Mouse (Mus musculus) midbrain, embryonic 14.5 days (tissue): ENCODE results near the gene Poll. TPM values are rescaled to one million over a fixed set of nuclear protein-coding genes. Genes with fewer than 3 reads are reported as not detected.

ENCODE experiments used
- ATAC-seq: fragments of 200-750 bp; cut with Nextera tagmentation; 2 replicates; pipeline ENCODE4 v1.8.0; 2017; ENCODE audit warnings: moderate number of reproducible peaks, moderate library complexity; ENCODE audit not compliant: low FRiP score, low TSS enrichment
- DNase-seq: peaks from one replicate; pipeline ENCODE4 v3.0.0-alpha.2; 2015
- H3K27ac ChIP-seq: fragments of 300-500 bp; sonication (generic); replicated peaks from 2 replicates; pipeline ENCODE4 v1.5.1; 2014; ENCODE audit warnings: mild to moderate bottlenecking, low read depth, low read length, moderate library complexity
- H3K27me3 ChIP-seq: fragments of 300-500 bp; sonication (generic); 2 replicates; pipeline ENCODE4 v1.6.1; 2014; ENCODE audit warnings: low read length, control low read depth, mixed read lengths; ENCODE audit not compliant: control insufficient read depth, insufficient read depth
- H3K36me3 ChIP-seq: fragments of 300-500 bp; sonication (generic); 2 replicates; pipeline ENCODE4 v1.6.1; 2014; ENCODE audit warnings: low read length, control low read depth; ENCODE audit not compliant: control insufficient read depth, insufficient read depth
- H3K4me1 ChIP-seq: fragments of 300-500 bp; sonication (generic); 2 replicates; pipeline ENCODE4 v1.6.1; 2014; ENCODE audit warnings: mild to moderate bottlenecking, antibody characterized with exemption, low read length, control low read depth; ENCODE audit not compliant: control insufficient read depth, insufficient read depth
- H3K4me2 ChIP-seq: fragments of 300-500 bp; sonication (generic); 2 replicates; pipeline ENCODE4 v1.6.1; 2014; ENCODE audit warnings: mild to moderate bottlenecking, low read length, moderate library complexity
- H3K4me3 ChIP-seq: fragments of 300-500 bp; sonication (generic); replicated peaks from 2 replicates; pipeline ENCODE4 v1.5.1; 2014; ENCODE audit warnings: low read depth, low read length
- H3K9ac ChIP-seq: fragments of 300-500 bp; sonication (generic); replicated peaks from 2 replicates; pipeline ENCODE4 v1.6.1; 2014; ENCODE audit warnings: mild to moderate bottlenecking, low read length, moderate library complexity
- H3K9me3 ChIP-seq: fragments of 300-500 bp; sonication (generic); 2 replicates; pipeline ENCODE4 v1.6.1; 2016; ENCODE audit warnings: low read length, control low read depth, mixed read lengths; ENCODE audit not compliant: control insufficient read depth
- WGBS: fragments of 180-500 bp; shearing (Covaris S2); extraction: QIAGEN DNeasy Blood & Tissue Kit; methylation state at CpG from one replicate; pipeline ENCODE4 v1.1.7; 2014; 5-methylcytosine and 5-hydroxymethylcytosine counted together
- polyA plus RNA-seq: library from polyadenylated mRNA; unstranded; fragments of >200 nt; fragmentation: Nextera tagmentation; extraction: Ambion mirVana; gene quantifications from 2 replicates; pipeline ENCODE4 v1.2.1, GENCODE M21; 2014

The Poll gene
- polyA plus RNA-seq, 1 experiment from 2014 or later = 14.2 TPM

DNA sequence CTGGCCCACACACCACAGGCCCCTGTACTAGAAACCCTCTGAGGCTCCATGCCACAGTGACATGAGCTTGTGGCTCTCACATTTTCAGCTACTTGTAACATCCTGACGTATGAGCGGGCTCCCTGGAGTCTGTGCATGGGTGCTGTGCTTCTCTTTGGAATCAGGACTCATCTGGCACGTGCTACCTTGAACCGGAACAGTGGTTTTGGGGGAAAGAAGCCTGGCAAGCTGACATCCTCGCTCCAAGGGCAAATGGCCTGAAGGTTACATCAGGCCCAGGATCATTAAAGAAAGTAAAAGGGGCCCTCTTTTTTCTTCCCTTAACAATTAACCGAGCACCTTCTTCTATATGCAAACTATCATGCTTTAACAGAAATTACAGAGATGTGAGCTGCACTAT, 22.8 kb upstream of the Poll start:
- peaks cover 9% of the 10 kb centered on the region; the same call in 1 of the 2 replicates for H3K4me1 ChIP-seq
- peaks cover 7% of the 10 kb centered on the region; the same call in 1 of the 2 replicates for H3K27me3 ChIP-seq
- peaks cover 18% of the 10 kb centered on the region for H3K36me3 ChIP-seq
- ATAC-seq (no peak), DNase-seq (no peak)
- H3K4me3 ChIP-seq = no peak overlapping the region
- no peak overlapping the region for H3K27ac ChIP-seq
- H3K9me3 ChIP-seq = no peaks in the 10 kb centered on the region
- H3K4me2 ChIP-seq = no peak overlapping the region
- no peak overlapping the region for H3K9ac ChIP-seq
- 88% methylated on average over 6 of the region's 6 CpGs for WGBS

DNA sequence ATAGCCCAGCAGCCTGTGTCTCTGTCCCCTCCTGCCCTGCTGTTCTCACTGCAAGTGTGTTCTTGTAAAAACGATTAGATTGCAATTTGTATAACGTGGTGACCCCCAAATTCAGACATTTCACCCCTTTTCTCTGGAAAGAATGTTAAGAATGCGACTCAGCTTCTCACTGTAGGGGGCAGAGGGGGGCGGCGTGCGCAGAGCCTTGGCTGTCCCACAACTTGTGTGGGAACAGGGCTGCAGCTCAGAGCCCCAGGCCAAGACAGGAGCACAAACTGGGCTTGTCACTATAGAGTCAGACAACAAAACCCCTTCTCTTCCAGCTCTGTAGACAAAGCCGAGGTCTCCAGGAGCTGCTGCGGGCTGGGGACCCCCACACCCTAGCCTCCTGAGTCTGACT, 21.8 kb upstream of the Poll start:
- peaks cover 9% of the 10 kb centered on the region; the same call in 1 of the 2 replicates for H3K4me1 ChIP-seq
- H3K4me3 ChIP-seq = no peak overlapping the region
- H3K9ac ChIP-seq = 0 out of 2 replicates have a peak overlapping the region, but pooled peaks have one; percentile 20
- DNase-seq (no peak), ATAC-seq (no peak)
- H3K9me3 ChIP-seq = no peaks in the 10 kb centered on the region
- H3K27ac ChIP-seq = 0 out of 2 replicates have a peak overlapping the region, but pooled peaks have one; percentile 16
- peaks cover 11% of the 10 kb centered on the region; the same call in 1 of the 2 replicates for H3K27me3 ChIP-seq
- 8% methylated on average over 8 of the region's 8 CpGs for WGBS
- no peak overlapping the region for H3K4me2 ChIP-seq
- peaks cover 24% of the 10 kb centered on the region for H3K36me3 ChIP-seq

DNA sequence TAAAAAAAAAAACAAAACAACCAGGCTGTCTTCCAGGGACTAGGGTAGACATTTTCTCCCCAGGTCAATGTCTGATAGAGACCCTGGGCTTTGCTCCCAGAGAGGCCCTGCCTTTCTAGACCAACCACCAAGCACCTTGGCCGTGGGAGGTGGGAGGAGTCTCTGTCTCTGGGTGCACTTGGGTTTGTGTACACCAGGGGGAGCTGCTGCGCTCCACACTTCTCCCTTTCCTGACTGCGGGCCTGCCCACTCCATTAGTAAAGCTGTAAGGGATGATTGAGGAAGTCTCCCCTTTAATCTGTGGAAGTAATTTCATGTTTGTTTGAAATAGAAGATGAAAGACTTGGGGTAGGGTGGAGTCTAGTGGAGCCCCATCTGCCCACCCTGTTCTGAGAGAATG, 20.9 kb upstream of the Poll start:
- 61% methylated on average over 3 of the region's 3 CpGs for WGBS
- Histone ChIP-seq H3K9me3 (no peaks in the 10 kb centered on the region), H3K9ac (no peak overlapping the region), H3K36me3 (peaks cover 32% of the 10 kb centered on the region), H3K27ac (no peak overlapping the region), H3K4me2 (no peak overlapping the region), H3K27me3 (peaks cover 6% of the 10 kb centered on the region; the same call in 1 of the 2 replicates), H3K4me1 (peaks cover 9% of the 10 kb centered on the region; the same call in 1 of the 2 replicates), H3K4me3 (no peak overlapping the region)
- peak; percentile 55 for DNase-seq
- no peak for ATAC-seq

DNA sequence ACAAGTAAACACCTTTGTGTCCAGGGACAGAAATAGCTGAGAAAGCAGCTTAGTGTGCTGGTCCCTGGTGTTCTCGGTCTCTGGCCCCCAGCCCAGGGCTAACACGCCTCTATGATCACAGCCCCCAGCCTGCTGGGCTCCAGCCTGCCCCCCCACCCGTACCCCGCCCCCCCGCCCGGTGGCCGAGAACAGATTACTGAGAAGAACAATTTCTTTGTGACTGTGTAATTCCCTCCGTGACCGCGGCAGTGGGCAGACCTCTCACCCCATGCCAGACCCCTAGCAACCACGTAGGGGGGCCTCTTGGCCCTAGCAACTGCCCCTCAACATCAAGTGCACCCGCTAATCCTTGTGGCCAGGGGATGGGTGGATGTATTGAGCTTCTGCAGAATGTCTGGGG, 19.9 kb upstream of the Poll start:
- no peak overlapping the region; the same call in 1 of the 2 replicates for H3K4me2 ChIP-seq
- peak; percentile 44 for DNase-seq
- H3K4me3 ChIP-seq = no peak overlapping the region
- no peak overlapping the region for H3K27ac ChIP-seq
- 0 out of 2 replicates have a peak overlapping the region, but pooled peaks have one; percentile 12 for H3K9ac ChIP-seq
- peak; percentile 51; the same call in 1 of the 2 replicates for ATAC-seq
- no peaks in the 10 kb centered on the region for H3K9me3 ChIP-seq
- H3K36me3 ChIP-seq = peaks cover 34% of the 10 kb centered on the region
- H3K27me3 ChIP-seq = peaks cover 11% of the 10 kb centered on the region; the same call in 1 of the 2 replicates
- WGBS = 8% methylated on average over 12 of the region's 12 CpGs
- H3K4me1 ChIP-seq = peaks cover 9% of the 10 kb centered on the region; the same call in 1 of the 2 replicates

DNA sequence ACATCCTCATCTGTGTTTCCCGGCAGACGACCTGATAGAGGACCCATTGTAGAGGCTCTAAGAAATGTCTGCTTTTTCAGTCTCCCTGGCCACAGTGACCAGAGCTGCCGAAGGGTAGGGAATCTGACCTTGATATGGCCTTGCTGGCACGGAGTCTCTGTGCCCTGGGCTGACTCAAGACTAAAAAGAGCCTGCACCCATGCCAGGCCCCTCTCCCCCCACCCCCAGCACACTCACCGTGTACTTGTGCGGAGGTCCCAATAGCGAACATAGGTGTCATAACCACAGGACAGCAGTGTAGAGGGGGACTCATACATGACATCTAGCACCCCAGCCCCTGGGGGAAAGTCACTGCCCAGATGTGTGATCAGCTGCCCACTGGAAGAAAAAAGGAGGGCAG, 19.1 kb upstream of the Poll start:
- H3K4me1 ChIP-seq = peaks cover 9% of the 10 kb centered on the region; the same call in 1 of the 2 replicates
- H3K9ac ChIP-seq = no peak overlapping the region
- no peak overlapping the region for H3K4me2 ChIP-seq
- peaks cover 38% of the 10 kb centered on the region for H3K36me3 ChIP-seq
- no peaks in the 10 kb centered on the region for H3K9me3 ChIP-seq
- DNase-seq (no peak), ATAC-seq (no peak)
- peaks cover 11% of the 10 kb centered on the region; the same call in 1 of the 2 replicates for H3K27me3 ChIP-seq
- no peak overlapping the region for H3K27ac ChIP-seq
- WGBS = 86% methylated on average over 7 of the region's 7 CpGs
- H3K4me3 ChIP-seq = no peak overlapping the region

DNA sequence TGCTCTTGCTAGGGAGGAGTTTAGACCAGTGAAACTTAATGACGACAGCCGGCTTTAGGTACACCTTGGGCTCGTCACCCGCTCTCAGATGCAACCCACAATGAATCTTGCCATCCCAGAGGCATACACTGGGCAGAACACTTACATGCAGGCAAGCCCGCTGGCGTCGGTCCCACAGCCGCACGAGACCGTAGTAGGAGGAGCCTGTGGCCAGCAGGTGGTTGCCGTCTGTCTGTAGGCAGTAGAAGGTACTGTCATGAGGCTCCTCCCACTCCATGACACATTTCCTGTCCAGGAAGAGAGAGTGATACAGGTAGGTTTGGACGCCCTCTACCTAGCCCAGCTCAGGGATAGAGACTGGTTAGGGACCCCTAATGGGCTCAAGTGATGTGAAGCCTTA, 18.6 kb upstream of the Poll start:
- peaks cover 11% of the 10 kb centered on the region; the same call in 1 of the 2 replicates for H3K27me3 ChIP-seq
- H3K4me1 ChIP-seq = peaks cover 9% of the 10 kb centered on the region; the same call in 1 of the 2 replicates
- no peak overlapping the region for H3K27ac ChIP-seq
- peaks cover 38% of the 10 kb centered on the region for H3K36me3 ChIP-seq
- H3K4me2 ChIP-seq = no peak overlapping the region
- ATAC-seq = no peak
- H3K4me3 ChIP-seq = no peak overlapping the region
- no peak for DNase-seq
- WGBS = 88% methylated on average over 12 of the region's 12 CpGs
- H3K9ac ChIP-seq = no peak overlapping the region
- no peaks in the 10 kb centered on the region for H3K9me3 ChIP-seq

DNA sequence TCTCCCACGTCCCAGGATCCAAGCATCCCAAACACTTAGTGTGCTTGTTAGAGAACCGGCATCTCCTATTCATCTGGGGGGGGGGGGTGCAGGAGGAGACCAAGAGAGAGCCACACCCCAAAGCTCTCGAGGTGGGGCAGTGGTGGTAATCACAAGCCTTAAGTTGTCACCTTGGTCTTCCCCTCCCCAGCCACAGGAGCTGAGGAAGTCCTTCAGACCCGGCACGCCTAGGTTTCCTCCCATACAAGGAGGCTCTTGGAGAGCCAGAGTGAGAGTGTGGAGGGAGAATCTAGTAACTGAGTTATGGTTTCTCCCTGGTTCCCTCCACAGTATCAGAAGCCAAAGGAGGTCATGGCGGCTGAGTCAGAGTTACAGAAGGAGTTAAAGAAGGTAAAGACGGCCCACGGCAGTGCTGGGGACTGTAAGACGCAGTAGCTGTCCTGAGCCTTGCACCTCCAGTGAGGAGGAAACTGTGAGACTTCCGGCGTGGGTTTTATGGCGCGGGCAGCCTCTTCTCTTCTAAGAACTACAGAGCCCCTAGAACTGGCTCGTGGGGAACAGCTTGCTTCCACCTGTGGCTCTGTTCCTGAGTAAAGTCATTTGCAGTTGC, 16.9 kb upstream of the Poll start:
- Histone ChIP-seq H3K9me3 (no peaks in the 10 kb centered on the region), H3K4me3 (no peak overlapping the region), H3K9ac (no peak overlapping the region), H3K4me2 (no peak overlapping the region), H3K4me1 (peaks cover 9% of the 10 kb centered on the region; the same call in 1 of the 2 replicates), H3K36me3 (peaks cover 48% of the 10 kb centered on the region), H3K27ac (no peak overlapping the region), H3K27me3 (peaks cover 18% of the 10 kb centered on the region; the same call in 1 of the 2 replicates)
- WGBS = 86% methylated on average over 14 of the region's 14 CpGs
- no peak for DNase-seq
- no peak for ATAC-seq

DNA sequence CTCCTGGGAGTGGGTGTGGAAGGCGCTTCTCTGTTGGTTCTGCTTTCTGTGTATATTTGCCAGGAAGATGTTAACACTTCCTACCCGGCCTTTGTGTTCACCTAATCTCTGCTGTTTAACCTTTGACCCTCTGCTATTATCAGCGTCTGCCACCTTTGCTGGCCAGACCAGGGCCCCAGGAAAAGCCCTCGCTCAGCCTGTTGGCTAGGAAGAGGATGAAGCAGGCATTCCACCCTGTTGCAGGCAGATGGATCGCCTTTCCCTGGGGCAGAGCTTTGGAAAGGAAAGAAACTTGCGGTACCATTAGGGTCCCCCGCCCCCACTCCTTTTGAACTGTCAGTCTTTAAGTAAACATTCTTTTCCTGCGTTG, 15.3 kb upstream of the Poll start:
- peaks cover 58% of the 10 kb centered on the region for H3K36me3 ChIP-seq
- H3K4me3 ChIP-seq = no peak overlapping the region
- no peak overlapping the region for H3K4me2 ChIP-seq
- H3K27me3 ChIP-seq = peaks cover 28% of the 10 kb centered on the region; the same call in 1 of the 2 replicates
- H3K9me3 ChIP-seq = no peaks in the 10 kb centered on the region
- no peak overlapping the region for H3K9ac ChIP-seq
- no peak overlapping the region for H3K27ac ChIP-seq
- H3K4me1 ChIP-seq = peaks cover 9% of the 10 kb centered on the region; the same call in 1 of the 2 replicates
- 6% methylated on average over 8 of the region's 8 CpGs for WGBS
- DNase-seq = no peak
- no peak for ATAC-seq
